Mouse (Mus musculus) c-Kit-positive CD71-positive TER-119-negative erythroid progenitor cells, embryonic 14.5 days (primary cell): Measurements from ENCODE around the gene Abcg8.

Source experiments
- DNase-seq: peaks from one replicate; pipeline ENCODE4 v3.0.0-alpha.2; 2013; ENCODE audit warnings: low read depth

The Abcg8 gene

DNA sequence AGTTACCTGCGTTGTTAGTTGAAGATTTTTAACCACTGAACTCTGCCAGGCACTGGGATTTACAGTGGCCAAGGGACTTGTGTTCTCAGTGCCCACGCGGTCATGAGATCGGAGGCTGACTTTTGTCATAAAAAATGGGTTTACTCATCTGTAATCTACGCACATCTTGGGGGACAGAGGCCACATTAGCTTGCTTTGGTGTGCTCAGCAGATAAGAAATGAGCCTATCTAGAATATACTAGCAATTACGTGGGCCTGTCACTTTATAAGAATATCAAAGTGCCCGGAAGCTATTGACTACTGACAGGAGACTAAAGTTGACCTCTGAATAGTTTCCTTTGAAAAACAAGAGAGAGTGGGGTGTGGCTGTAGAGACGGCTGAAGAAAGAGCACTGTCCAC, 17.2 kb upstream of the Abcg8 start:
- no peak for DNase-seq

DNA sequence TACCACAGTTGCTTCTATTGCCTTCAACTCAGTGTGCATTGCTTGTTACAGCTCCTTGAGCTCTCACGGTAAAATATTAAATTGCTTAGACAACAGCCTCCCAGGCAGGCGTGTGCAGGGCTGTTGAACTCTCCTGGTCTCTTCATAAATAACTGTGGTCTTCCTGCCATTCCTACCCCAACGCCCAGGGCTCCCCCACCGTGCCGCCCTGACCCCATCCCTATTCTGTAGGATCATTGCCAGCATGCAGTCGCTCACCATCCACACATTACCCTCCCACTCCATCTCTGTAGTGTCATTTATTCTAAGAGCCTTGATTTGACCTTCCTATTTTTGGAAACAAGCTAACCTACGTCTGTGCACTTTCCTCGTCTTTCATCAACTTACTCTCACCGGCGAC, 11.0 kb upstream of the Abcg8 start:
- DNase-seq, result no peak

DNA sequence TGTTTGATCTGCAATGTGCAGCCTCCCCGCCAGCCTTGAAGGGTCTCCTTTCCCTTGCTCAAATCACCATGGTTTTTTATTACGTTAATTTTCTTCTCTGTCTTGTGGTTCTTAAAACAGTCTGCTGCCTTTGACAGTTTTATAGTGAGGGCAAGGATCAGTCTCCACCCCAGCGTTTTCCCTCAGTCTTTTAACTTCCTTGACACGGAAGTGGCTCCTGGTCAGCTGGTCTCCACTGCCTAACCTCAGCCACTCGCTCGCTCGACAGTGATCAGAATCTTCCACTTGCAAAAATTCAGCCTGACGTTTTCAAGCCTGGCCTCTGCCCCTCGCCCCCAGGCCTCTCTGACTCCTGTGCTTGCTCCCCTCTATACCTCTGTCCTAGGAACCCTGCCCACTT, 10.4 kb upstream of the Abcg8 start:
- DNase-seq, result no peak

DNA sequence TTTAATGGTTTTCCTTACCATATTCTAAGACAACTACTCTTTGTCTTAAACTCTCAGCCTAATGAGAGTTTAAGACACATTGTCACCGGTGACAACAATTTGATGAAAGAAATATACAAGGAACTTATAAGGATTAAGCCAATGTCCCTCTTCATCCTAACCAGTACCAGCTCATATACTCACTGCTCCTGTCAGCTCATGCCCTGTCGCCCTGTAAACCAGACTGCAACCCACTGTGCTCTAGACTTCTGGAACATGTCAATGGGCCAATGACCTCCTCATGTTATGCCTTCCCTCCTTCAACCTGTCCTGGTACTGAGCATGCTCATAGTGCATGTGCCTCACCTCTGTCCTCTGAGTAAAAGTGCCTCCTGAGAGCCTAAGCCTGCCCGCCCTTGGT, 8.3 kb upstream of the Abcg8 start:
- no peak for DNase-seq

DNA sequence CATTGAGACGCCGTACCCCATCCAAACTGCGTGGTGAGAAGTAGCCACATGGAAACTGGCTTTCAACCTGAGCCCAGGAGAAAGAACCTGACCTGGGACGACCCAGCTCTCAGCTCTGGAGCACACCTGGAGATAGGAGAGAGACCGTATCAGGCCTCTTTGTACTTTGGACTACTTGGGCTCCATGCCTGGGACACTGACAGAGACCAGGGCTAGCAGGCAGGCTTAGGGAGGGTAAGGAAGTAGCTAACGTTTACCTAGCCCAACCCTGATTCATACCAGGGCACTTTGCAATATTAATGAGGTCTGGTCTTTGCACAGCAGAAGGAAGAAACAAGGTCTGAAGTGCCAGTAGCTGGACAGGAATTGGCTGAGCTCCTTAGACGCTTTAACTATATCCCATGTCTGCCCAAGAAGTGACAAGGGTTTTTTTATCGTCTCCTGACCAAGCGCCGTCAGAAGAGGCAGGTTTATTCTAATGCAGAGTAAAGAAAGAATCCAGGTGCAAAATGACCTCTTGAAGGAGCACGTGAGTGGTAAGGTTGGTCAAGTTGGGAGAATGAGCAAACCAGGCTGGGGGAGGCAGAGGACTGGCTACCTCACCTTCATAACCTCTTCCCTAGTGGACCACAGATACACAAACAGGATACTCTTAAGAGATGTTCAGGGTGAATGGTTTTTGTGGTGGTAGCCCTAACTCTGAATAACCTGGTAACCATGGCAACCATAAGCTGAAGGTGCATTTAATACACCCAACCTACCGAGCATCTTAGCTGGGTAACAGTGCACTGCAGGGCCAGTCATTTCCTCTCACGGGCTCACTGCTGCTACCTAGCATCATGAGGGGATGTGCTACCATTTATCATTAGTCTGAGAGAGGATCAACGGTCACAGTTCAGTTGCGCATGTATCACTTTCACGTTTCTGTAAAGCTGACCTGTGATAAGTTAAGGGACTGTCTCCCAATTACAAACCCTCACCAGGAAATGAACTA, 3.4 kb upstream of the Abcg8 start:
- DNase-seq, result no peak

- DNase-seq, result no peak
Observed at GRCm38 (mm10) chr17:84674048-84674447, 2.1 kb upstream of the Abcg8 start.

GRCm38 (mm10) chr17:84675204-84675603, 898 bp upstream of the Abcg8 start:
- DNase-seq, result no peak

GRCm38 (mm10) chr17:84677595-84677994, 1.5 kb downstream of the Abcg8 start:
- DNase-seq, result no peak

DNA sequence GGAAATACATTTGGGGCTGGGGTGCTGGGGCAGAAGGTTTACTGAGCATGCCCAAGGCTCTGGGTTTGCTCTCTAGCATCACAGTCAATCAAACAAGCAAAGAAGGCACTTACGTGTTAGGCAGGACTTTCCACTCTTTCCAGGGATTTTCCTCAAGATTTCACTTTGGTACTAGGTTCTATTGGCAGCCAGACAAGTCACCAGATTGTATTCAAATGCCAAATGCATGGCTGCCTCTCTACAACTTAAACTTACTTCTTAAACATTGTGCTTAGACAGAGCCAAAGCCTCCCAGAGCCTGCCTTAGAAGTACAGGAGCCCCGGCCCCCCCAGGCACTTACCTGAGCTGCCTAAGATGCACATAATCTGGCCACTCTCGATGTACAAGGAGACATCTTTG, 5.6 kb downstream of the Abcg8 start:
- no peak for DNase-seq

GRCm38 (mm10) chr17:84682734-84683717, 6.9 kb downstream of the Abcg8 start, which contains the start of gene Abcg5:
Gene Abcg5 (minus strand): TSS chr17:84683011.
- DNase-seq, result no peak

DNA sequence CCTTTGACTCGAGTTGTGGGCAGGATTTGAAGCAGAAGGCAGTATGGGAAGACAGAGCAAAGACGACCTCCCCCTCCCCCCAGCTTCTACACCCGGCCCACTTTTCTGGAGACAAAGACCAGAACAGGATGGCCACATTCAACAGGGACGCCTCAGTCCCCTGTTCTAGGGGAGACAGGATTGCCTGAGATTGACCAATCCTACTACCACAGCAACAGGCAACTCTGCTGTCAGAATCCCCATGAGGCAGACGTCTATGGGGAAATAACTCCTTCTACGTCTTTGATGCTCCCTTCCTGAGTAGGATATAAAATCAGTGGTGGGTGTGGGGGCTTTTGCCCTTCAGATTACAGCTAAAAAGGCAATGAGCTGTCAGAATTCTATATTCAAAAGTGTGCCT, 8.2 kb downstream of the Abcg8 start:
- no peak for DNase-seq

GRCm38 (mm10) chr17:84685286-84685685, 9.2 kb downstream of the Abcg8 start:
- no peak for DNase-seq

- no peak for DNase-seq
Observed at GRCm38 (mm10) chr17:84687994-84688393, 11.9 kb downstream of the Abcg8 start.

DNA sequence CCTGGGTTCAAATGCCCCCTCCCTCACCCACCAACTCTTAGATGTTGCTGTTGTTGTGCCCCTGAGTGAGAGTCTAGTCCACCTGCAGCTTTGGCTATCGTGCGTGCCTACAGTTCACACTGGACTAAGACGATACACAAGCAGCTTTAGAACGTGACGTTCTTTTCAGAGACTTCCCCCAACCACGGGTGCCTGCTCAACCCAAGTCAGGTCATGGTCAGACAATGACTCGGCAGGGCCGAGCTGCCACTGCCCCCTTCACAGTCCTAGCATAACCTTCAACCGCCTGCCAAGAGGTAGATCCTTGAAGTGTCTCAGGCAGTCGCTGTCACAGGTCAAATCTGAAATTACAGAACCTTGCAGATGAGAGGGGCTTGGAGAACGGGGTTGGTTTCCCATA, 12.7 kb downstream of the Abcg8 start:
- no peak for DNase-seq

DNA sequence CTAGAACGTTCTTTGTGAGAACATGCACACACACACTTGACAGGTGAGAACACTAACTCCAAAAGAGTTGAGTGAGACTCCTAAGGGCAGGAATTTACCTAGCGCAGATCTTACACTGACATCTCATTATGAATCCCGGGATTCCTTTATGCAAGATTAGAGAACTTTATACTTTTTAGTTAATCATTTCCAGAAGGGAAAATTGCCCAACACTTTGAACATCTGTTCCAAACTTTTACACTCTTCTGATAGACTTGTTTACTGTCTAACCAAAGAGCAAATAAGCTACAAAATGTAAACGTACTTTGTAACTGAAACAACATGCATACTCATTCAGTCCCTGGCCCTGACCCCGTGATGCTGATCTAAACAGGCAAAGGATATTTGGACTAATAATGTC, 13.2 kb downstream of the Abcg8 start:
- DNase-seq, result no peak

DNA sequence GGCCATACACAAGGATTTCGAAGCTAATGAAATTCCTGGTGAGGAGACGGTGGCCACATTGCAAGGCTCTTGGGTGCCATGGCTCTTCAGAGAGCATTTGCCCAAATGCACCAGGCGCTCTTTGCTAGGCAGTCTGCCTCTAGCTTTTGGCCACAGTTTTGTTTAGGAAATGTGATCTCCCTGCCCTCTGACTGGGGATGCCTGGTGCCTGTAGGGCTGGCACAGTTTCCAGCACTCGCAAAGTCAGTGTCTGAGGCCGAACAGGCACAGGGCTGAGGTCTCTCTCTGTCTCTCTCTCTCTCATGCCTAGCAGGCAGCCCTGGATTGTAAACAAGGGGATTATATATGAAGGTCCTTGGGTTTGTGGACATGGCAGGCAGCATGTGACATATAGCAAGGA, 14.0 kb downstream of the Abcg8 start:
- DNase-seq, result no peak

GRCm38 (mm10) chr17:84693741-84694140, 17.6 kb downstream of the Abcg8 start:
- DNase-seq, result no peak

DNA sequence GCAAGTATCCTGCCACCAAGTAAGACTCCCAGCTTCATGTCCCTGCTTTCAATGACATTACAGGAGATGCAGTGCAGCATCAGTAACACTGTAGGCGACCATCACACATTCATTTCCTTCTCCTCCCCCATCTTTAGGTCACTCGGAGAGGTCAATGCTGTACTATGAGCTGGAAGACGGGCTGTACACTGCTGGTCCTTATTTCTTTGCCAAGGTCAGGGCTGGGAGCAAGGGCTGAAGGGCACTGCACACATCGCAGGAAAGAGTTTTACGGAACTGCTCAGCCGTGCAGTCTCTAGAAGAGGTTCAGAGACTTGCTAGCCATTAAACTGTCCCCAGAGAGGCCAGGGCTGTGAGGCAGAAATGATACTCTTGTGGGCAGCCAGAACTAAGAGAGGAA, 20.4 kb downstream of the Abcg8 start:
- DNase-seq, result no peak

- peak; percentile 37 for DNase-seq
Observed at GRCm38 (mm10) chr17:84698727-84699126, 22.6 kb downstream of the Abcg8 start.

DNA sequence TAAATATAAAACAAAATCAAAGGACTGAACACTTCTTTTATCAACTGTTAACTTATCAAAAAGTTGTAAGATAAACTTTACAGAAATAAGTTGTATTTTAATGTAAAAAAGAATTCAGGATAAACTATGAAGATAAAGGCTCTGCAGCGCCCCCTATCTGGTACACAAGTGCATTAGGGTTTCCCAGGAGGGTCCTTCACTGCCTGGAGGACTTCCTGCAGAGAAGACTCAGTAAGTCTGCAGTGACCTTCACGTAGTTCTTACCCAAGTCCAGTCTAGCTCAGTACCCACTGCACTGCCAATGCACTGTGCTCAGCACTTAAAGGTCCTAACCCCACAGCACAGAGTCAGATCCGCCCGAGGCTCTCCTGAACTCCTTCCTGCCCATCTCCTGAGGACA, 31.3 kb downstream of the Abcg8 start:
- no peak for DNase-seq

GRCm38 (mm10) chr17:84708818-84709217, 32.7 kb downstream of the Abcg8 start:
- DNase-seq, result no peak

DNA sequence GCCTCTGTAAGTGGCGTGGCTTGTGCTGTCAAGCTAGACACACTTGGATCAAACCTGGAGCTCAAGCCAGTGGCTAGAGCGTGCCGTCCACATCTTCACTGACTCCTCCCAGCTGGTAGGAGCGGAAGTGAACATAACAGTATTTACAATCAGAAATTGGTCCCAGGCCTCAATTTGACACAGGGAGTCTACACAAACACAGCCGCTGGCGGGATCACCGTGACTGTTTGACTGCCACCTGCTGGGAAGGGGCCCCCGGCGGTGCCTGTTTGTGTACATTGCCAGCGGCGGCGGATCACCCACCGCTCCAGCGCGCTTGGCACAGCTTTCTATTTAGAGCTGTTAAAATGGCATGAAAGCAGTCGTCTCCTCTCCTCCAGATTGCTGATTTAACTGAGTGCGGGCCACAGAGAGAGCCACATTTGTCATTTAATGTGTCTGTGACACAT, 33.3 kb downstream of the Abcg8 start:
- DNase-seq, result no peak
